Mouse (Mus musculus) fat pad, adult 2 months (tissue): Measurements from ENCODE around the gene Pbx1.

Experiments used
- DNase-seq: peaks from one replicate; pipeline ENCODE4 v3.0.0-alpha.2; 2011; ENCODE audit warnings: low read depth, low spot score; ENCODE audit errors: extremely low read depth

Pbx1 gene

GRCm38 (mm10) chr1:168426281-168426680 is 5.8 kb downstream of the Pbx1 start:
- DNase-seq = no peak

GRCm38 (mm10) chr1:168425017-168425705 is 6.9 kb downstream of the Pbx1 start:
- DNase-seq = no peak

- no peak for DNase-seq
Observed at GRCm38 (mm10) chr1:168423389-168423930, 8.6 kb downstream of the Pbx1 start.

- no peak for DNase-seq
Observed at GRCm38 (mm10) chr1:168418903-168419302, 13.2 kb downstream of the Pbx1 start.

- DNase-seq = no peak
Observed at GRCm38 (mm10) chr1:168417626-168418025, 14.4 kb downstream of the Pbx1 start.

- DNase-seq = no peak
Observed at GRCm38 (mm10) chr1:168416729-168417437, 15.2 kb downstream of the Pbx1 start.

- no peak for DNase-seq
Observed at GRCm38 (mm10) chr1:168410611-168411010, 21.5 kb downstream of the Pbx1 start.

- DNase-seq = no peak
Observed at GRCm38 (mm10) chr1:168410054-168410453, 22.0 kb downstream of the Pbx1 start.

GRCm38 (mm10) chr1:168408757-168409156 is 23.3 kb downstream of the Pbx1 start:
- DNase-seq = no peak

- DNase-seq = no peak
Observed at GRCm38 (mm10) chr1:168407958-168408357, 24.1 kb downstream of the Pbx1 start.

- DNase-seq = no peak
Observed at GRCm38 (mm10) chr1:168406291-168406675, 25.8 kb downstream of the Pbx1 start.

GRCm38 (mm10) chr1:168405645-168406290 is 26.3 kb downstream of the Pbx1 start:
- DNase-seq = no peak

GRCm38 (mm10) chr1:168403529-168403928 is 28.5 kb downstream of the Pbx1 start:
- DNase-seq = no peak

- DNase-seq = no peak
Observed at GRCm38 (mm10) chr1:168402683-168403082, 29.4 kb downstream of the Pbx1 start.

- no peak for DNase-seq
Observed at GRCm38 (mm10) chr1:168395523-168396159, 36.4 kb downstream of the Pbx1 start.

- DNase-seq = no peak
Observed at GRCm38 (mm10) chr1:168394535-168394934, 37.5 kb downstream of the Pbx1 start.

GRCm38 (mm10) chr1:168393456-168393855 is 38.6 kb downstream of the Pbx1 start:
- no peak for DNase-seq

GRCm38 (mm10) chr1:168392500-168392853 is 39.6 kb downstream of the Pbx1 start:
- DNase-seq = no peak

- DNase-seq = no peak
Observed at GRCm38 (mm10) chr1:168391617-168392499, 40.2 kb downstream of the Pbx1 start.

GRCm38 (mm10) chr1:168390748-168391147 is 41.3 kb downstream of the Pbx1 start:
- no peak for DNase-seq
